Mouse (Mus musculus) heart, postnatal 10 days (tissue): Measurements from ENCODE around the gene Mitd1. TPM values are rescaled to one million over a fixed set of nuclear protein-coding genes. Genes with fewer than 3 reads are reported as not detected.

Source experiments
- DNase-seq, 2 experiments: peaks; one replicate each; pipeline ENCODE4 v3.0.0; 2021
- intact Hi-C: fragments of 180-260 bp; cut with DNase I; formaldehyde crosslinking; loops from one replicate; pipeline ENCODE4 v1.15.1; 2025
- total RNA-seq, 2 experiments: library from RNA; stranded (reverse); gene quantifications; 2 replicates each; pipeline ENCODE4 v1.2.3; 2021

The Mitd1 gene
- 1 to 10 TPM; 6.1 to 8.9 TPM for total RNA-seq

DNA sequence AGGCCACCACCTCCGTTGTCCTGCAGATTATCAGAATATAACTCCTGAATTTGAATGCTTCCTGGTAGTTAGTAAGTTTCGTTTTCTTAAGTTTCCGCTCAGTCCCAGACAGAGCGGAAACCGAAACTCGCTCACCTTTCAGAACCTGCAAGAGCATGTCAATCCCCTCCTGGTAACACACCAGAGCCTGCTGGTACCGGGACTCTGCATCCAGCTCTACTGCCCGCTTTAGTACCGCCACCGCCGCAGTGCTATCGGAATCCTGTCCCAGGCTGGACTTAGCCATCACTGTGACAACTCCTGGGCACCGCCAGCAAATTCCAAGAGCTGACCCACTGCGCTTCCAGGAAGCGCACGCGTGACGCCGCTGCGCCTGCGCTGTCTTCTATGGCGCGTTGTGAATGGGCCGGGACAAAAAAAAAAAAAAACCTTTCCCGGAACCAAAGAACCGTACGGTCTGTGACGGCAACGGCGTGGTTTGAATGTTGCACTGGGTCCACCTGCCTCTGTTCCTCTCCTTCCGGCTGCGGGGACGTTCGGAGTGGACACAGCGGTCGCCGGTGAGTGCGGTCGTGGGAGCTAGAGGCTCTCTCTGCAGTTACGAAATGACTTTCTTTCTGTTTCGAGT is at the start of gene Mitd1, which contains the start of gene Mrpl30:
Mitd1 (minus strand) TSS at position 387 of the 628 bp plus-strand sequence.
Mrpl30 (plus strand) TSS at position 453 of the 628 bp plus-strand sequence.
- intact Hi-C loops, result loop anchor here (2.0 to 5.0 kb wide), 3 partner anchors 25 to 237 kb away; partner anchors contain the start of genes Eif5b, Rev1 and Txndc9
- DNase-seq, result peak; percentile 95

DNA sequence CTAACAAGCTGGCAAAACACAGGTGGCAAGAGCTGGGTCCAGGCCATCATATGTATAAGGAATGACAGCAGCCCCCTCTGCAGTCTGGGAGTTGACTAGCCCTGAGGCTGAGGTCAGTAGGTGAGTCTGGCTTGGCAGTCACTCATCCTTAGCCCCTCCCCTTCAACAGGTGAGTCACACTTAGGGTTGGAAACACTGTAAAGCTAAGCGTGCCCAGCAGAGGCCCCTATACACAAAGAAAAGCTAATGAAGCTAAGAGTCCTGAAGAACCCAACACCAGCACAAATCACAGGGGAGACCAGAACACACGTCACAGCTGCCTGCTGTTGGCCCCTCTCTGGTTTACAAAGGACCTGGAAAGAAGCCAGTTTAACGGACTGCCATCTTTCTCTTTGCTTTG is 41.6 kb upstream of the Mitd1 start:
- intact Hi-C loops, result no loop called here
- peak in 1 of 2 experiments; percentile 0 for DNase-seq

DNA sequence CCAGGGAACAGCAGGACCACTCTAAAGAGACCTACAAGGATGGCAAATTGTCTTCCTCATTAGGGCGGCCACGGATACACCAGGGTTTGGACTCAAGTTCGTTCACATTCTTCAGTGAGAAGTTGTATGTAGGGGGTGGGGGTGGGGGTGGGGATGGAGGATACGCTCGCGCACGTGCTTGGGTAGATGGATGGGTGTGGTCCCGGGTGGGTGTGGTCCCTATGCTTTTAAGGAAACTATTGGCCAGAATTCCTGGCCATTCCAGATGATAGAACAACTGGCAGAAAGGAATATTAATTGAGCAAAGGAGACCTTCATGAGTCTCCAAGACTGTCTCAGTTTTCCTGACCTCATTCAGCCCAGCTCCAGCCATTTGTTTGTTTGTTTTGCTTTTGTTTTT is 35.8 kb upstream of the Mitd1 start:
- intact Hi-C loops, result no loop called here
- no peak for DNase-seq

DNA sequence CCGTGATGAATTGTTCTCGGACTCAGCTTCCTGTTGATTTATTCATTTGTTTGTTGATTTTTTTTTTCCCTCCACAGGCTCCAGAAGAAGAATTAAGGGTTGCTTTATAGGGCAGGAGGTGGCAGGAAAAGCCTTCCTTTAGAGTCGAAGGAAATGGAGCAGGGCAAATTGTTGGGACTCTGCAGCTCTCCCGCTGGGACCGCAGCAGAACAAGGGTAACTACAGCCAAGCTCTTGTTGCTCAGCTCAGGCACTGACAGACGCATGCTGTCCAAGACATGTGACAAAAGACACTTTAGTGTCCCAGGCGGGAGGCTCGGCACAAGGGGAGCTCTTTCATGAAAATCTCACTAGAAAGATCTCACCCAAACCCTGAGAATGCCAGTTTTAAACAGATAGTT is 32.3 kb upstream of the Mitd1 start:
- DNase-seq, result no peak
- intact Hi-C loops, result no loop called here

DNA sequence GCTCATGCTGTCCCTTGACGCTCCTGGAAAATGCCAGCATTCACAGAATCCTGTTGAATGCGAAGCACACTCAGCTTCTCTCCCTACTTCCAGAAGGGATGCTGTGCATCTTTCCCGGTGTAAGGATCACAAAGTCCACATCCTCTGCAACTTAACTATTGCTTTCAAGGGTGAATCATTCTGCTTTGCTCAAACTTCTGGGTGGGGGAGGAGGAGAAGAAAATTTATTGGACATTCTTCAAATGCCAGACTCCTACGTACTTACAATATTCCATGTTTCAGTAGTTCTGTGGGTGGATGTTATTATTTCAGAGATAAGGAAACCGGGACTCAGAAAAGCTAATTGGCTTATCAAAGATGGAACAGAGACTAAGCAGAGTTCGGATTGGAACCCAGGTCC is 27.9 kb upstream of the Mitd1 start:
- intact Hi-C loops, result no loop called here
- no peak for DNase-seq

DNA sequence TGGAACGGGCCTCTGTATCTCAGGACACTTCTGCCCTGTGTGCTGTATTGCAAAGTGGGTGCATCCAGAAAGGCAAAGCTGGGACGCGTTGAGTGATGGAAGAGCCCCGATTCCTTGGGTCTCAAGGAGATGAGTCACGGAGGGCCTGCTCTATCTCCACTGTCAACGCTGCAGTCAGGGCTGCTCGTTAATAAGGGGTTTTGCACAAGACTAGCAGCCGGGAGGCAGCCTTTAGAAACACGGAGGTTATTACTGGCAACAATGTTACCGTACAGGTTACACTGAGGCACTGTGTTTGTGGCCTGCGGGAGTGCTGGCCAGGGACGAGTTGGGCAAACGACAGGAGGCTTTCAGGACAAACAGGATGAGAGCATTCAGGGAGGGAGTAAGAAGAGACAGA is 27.5 kb upstream of the Mitd1 start:
- DNase-seq, result no peak
- intact Hi-C loops, result no loop called here

DNA sequence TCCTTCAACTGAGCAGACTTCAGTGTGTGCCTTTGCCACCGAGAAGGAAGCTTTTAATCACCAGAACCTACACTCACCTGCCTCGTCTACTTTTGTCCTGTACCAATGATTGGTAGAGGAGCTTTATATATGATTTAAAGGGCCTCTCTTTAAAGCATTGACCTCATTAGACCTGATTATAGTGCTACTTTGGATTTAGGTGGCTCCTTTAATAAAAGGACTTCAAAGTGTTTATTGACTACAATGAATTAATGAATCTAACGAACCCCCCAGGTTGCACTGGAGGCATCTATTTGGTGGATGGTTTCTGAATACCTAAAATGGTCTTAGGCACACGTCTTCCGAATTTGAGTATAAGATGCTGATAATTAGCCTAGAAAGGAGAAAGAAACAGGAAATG is 26.2 kb upstream of the Mitd1 start, which contains the start of gene Lyg2:
Lyg2 (minus strand) TSS at position 101 of the 400 bp plus-strand sequence.
- DNase-seq, result no peak
- intact Hi-C loops, result no loop called here

DNA sequence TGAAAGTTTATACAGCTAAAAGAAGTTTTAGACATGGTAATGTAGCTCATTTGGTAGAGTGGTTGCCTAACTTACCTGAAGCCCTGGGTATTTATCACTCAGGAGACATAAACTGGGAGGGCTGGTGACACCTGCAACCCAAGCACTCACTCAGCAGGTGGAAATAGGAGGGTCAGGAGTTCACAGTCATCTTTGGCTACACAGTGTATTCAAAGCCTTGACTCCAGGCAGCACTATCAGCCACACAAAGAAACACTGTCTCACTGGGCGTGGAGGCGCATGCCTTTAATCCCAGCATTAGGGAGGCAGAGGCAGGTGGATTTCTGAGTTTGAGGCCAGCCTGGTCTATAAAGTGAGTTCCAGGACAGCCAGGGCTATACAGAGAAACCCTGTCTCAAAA is 22.5 kb upstream of the Mitd1 start:
- no peak for DNase-seq
- intact Hi-C loops, result no loop called here

DNA sequence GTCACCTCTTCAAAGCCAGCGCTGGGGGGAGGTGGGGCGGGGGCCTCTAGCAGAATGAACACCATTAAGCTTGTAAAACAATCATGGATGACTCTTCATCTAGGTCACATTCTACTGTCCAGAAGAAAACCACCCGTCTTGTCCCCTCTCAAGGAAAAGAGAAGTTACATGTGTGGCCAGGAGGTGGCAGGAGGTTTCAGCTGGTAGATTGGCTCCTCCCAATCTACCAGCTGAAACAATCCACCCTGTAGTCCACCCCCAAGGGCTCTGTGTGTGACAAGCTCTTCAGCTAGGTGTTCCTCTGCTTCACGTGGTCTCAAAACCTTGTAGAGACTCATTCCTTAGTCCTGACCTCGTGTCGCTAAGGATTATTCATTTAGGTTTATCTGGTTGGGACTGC is 13.0 kb upstream of the Mitd1 start:
- intact Hi-C loops, result loop anchor here (2.0 kb wide), 1 partner anchor 228 kb away; no protein-coding TSS in a partner anchor
- peak; percentile 28 to 49 for DNase-seq

DNA sequence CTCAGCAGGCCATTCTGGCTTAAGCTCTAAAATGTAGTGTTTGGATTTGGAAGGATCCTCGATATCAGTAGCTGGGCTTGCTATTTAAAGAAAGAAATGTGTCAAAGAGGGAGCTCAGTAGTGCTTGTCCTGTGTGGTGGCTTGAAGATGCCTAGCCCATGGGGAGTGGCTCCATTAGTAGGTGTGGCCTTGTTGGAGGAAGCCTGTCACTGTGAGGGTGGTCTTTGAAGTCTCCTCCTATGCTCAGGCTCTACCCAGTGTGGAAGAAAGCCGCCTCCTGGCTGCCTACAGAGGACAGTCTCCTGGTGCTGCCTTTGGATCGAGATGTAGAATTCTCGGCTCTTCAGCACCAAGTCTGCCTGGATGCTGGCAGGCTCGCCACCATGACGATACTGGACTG is 10.1 kb upstream of the Mitd1 start:
- no peak for DNase-seq
- intact Hi-C loops, result no loop called here

DNA sequence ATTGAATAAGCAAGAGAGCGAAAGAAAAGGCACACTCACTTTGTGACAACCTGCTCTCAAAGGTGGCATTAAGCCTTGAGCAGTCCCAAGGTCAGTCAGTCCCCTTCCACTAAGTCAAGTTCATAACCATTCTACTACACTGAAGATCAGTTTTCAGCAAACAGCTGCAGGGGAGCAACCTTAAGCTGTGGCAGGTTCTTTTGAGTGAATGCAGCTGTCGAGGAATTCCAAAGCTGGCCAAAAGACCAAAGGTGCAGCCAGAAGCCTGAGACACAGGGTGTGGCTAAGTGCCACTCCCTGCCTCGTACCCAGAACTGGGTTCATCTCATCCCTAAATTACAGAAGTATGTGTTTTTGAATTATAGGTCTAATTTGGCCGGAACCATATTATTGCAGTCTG is 9.6 kb upstream of the Mitd1 start:
- intact Hi-C loops, result no loop called here
- DNase-seq, result no peak

DNA sequence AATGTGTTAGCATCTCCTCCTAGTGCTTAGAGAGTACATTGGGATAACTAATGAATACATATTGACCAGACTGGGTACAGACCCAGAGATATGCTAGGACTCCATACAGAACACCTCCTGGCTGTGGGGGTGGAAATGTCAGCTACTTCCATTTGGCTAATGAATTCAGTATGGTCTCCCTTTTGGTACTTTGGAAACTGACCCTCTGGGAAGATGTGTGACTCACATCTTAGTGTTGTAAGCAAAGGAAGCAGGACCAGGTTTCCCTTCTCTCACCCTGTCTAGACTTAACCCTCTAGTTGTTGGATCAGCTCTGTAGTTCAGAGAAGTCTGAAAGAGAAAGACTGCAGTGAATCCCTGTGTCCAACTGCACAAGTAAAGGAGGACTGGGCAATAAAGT is 4.4 kb upstream of the Mitd1 start:
- no peak for DNase-seq
- intact Hi-C loops, result loop anchor here (5.0 kb wide), 2 partner anchors 103 to 233 kb away; partner anchors contain the start of genes Eif5b, Rev1 and Txndc9

DNA sequence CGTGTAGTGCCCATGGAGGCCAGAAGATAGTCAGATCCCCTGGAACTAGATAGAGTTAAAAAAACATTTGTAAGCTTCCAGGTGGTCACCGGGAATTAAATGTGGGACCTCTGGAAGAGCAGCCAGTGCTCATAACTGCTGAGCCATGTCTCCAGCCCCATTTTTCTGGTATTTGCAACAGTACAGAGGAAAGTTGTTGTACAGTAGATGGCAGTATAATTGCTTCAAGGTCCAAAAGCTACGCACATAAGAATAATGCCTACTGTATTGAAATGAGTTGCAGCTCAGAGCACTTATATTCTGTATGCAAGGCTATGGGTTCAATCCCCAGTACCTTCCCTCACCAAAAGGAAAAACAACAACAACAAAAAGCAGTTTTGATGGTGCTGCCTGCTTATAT is 1.2 kb upstream of the Mitd1 start:
- peak in 1 of 2 experiments; percentile 12 for DNase-seq
- intact Hi-C loops, result loop anchor here (2.0 to 5.0 kb wide), 3 partner anchors 27 to 236 kb away; partner anchors contain the start of genes Eif5b, Rev1 and Txndc9

DNA sequence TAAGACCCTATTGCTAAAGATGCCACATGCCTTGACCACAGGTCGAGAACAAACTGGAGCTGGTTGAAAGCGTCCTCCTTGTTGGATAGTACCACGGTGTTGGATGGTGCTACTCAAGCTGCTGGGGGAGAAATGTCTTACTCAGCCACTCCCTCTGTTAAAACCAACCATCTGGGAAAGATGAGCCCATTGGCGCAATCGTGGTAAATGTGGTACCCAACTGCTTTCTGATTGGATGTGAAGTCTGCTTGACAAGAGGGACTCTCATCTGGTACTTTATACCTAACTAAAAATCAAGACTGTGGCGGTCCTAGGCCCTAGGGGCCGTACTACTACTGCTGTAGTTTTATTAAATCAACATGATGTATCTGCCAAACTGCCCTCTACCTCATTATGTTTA is 1.0 kb downstream of the Mitd1 start:
- intact Hi-C loops, result no loop called here
- DNase-seq, result no peak

DNA sequence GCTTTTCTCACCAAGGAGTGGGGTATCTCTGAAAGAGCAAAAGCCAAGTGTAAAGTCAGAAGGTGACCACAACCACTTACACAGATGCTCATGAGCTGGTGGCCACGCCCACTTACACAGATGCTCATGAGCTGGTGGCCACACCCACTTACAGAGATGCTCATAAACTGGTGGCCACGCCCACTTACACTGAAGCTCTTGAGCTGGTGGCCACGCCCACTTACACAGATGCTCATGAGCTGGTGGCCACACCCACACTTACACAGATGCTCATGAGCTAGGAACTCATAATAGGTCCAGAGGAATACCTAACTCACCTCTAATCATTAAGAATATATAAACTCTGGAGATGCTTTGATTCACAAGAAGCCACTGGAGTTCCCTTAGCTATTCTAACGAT is 5.8 kb downstream of the Mitd1 start:
- DNase-seq, result no peak
- intact Hi-C loops, result no loop called here

DNA sequence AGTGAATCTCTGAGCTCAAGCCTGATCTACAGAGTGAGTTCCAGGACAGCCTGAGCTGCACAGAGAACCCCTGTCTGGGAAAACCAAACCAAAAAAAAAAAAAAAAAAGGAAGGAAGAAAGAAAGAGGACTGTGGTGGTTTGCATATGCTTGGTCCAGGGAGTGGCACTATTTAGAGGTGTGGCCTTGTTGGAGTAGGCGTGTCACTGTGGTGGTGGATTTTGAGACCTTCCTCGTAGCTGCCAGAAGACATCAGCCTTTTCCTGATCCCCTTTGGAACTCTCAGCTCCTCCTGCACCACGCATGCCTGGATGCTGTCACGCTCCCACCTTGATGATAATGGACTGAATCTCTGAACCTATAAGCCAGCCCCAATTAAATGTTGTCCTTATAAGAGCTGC is 6.8 kb downstream of the Mitd1 start:
- DNase-seq, result no peak
- intact Hi-C loops, result no loop called here

DNA sequence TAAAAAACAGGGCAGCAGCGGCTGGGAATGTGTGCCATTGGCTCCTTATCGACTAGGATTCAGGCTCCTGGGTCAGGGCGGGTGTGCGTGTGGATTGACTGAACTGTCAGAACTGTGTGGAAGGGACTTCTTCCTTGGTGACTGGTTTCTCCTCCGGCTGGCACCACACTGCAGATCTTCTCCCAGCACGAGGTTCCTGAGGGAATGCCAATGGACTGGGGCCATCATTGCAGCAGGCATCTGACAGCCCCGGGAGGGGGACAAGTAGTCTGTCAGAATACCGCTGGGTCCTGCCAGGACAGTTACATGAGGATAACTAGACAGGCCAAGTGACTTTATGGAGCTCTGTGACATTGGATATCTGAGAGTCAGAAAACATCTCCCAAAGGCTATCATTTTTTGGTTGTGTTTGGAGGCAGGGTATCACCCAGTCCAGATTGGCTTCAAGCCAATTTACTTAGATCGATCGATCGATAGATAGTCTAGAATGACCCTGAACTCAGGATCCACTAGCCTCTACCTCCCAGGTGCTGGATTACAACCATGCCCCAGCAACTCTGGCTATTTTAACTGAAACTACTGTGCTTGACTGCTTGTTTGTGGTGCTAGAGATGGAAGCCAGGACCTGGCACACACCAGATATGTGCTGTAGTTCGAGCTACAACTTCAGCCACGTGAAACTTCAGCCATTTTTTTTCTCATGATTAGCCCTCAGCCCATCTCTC is 12.3 kb downstream of the Mitd1 start:
- DNase-seq, result no peak
- intact Hi-C loops, result no loop called here

DNA sequence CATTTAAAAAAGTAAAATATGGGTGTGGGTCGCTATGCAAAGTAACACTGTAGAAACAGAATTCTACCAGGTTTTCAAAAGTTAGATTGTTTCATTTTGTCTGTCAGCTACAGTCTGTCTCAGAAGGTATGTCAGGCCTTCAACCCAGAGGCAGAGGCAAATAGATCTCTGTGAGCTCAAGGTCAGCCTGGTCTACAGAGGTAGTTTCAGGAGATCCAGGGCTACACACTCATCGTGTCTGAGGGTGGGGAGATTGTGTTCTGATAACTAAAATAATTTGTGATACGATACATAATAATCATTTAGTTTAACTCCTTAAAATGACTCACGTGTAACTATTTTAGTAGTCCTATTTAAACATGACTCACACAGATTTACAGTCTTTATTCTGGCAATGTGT is 17.1 kb downstream of the Mitd1 start:
- intact Hi-C loops, result no loop called here
- no peak for DNase-seq

DNA sequence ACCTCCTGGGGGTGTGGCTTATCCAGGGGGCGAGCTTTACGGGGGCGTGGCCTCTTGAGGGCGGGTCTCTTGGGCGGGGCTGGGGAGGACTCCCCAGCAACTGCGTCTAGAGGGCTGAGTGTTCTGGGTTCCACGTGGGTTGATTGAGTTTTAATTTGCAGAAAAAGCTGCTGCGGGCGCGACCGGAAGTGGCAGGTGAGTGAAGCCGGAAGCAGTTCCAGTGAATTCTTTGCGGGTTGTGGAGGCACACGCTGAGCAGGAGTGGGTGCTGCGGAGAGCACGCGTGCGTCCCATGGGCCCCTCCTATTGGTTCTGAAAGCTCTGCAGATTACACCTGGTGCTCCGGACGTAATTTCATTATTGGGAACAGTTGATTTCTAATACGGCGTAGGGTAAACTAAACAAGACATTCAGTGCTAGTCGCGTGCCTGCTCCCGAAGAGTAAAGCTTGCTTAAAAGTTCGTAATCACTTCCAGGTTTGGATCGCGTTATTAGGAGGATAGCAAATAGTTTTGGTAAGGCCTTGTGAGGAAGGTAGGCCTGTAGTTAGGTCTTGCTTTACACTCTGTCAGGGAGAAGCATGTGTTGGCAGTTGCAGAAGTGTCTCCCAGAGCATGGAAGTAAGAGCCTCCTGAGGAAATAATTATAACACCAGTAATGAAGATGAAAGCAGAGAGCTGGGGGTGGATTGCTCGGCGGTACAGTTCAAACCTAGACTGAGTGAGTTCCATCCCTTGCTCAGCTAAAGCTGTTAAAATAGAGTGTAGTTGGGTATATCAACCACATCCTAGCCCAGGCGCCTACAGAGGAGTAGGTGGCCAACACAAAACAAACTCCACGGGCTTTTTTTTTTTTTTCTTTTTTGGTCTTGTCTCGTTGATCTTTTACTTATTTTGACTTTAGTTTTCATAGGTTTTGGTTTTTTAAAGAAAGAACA is 17.8 kb downstream of the Mitd1 start:
- intact Hi-C loops, result no loop called here
- peak; percentile 80 to 86 for DNase-seq

DNA sequence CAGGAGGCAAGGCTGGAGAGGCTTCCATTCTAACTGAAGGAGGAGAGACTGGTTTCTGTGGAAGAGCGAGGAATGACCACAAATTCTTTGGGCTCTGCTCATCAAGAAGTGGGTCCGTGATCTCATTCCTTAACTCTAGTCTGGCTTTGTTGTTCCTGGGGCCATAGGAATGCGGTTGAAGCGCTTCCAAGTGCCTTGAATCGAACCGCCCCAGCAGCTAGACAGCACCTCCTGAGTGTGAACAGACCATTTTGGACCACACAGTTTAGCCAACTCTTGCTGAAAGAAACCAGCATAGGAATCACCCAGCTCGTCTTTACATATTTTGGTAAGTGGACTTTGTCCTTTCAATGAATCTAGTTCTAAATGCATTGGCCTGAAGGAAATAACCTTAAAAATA is 18.5 kb downstream of the Mitd1 start, which contains the start of gene Lipt1:
Lipt1 (plus strand) TSS at position 35 of the 400 bp plus-strand sequence.
- intact Hi-C loops, result no loop called here

DNA sequence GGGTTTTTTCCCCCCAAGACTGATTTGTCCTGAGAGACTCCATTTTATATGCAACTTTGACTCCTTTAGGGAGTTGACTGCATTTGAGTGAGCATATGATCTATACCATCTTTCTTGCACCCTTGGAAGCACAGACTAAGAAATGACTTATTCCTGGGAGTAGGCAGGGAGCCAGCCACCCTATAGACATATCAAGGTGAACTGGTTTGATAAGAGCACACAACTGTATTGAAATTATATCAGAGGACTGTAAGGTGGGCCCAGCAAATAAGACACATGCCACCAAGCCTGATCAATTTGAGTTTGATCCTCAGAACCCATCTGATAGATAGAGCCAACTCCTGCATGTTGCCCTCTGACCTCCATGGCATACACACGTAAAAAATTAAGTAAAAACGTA is 20.8 kb downstream of the Mitd1 start:
- intact Hi-C loops, result no loop called here
- no peak for DNase-seq

More for the DNA sequence above, 18.5 kb downstream of the Mitd1 start, which contains the start of gene Lipt1:
- peak in 1 of 2 experiments; percentile 65 for DNase-seq
